Mouse (Mus musculus) C3H10T1/2 (cell line): ENCODE results near the gene Gm7247. TPM values are rescaled to one million over a fixed set of nuclear protein-coding genes. Genes with fewer than 3 reads are reported as not detected.

Experiments
- polyA plus RNA-seq, 2 experiments: library from polyadenylated mRNA; unstranded; fragments of >200 nt; fragmentation: generic; extraction: Trizol; gene quantifications; one replicate each; pipeline ENCODE4 v1.2.1; 2012; ENCODE audit warnings: missing spikeins in 2 of 2

Gene Gm7247
- polyA plus RNA-seq: not detected

DNA sequence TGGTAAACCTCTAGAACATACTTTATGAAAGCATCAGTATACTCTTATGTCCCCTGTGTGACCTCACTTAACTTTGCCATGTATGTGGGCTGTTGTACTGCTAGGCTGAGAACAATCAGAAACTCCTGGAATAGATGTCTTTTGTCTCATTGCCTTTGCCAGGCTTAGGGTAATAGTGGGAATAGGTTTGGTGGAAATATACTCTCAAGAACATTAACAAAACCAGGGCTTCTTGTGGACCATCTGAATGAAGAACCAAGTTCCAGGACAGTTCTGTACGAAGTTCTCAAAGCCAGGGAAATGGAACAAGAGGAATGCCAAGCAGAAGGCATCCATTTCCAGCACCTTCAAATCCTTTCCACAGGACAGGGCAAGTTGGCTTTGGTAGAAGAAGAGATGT lies at the start of gene Gm7247:
Gene Gm7247 (plus strand): TSS at position 301 of the 400 bp plus-strand sequence.

DNA sequence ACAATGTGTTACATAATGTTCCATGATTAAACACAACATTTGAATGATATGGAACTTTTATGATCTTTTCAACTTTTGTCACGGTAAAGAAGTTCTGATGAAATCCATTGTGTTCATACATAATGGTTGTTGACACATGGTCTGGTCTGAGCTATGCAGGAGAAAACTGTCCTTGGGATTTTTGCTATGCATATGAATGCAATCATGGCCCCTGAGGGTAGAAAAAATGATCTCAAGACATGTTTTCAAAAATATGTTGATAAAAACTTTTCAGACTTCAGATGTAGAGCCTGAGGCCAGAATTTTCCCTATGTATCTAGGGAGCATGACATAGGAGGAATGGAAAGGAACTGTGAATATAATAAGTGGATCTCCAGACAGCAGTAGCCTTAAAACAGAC lies 49.0 kb downstream of the Gm7247 start, which contains the start of gene Vmn2r88:
Gene Vmn2r88 (plus strand): TSS at position 301 of the 400 bp plus-strand sequence.

DNA sequence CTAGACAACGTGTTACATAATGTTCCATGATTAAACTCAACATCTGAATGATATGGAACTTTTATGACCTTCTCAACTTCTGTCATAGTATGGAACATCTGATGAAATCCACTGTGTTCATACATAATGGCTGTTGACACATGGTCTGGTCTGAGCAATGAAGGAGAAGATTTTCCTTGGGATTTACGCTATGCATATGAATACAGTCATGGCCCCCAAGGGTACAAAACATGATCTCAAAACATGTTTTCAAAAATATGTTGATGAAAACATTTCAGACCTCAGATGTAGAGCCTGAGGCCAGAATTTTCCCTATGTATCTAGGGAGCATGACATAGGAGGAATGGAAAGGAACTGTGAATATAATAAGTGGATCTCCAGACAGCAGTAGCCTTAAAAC lies 90.0 kb downstream of the Gm7247 start, which contains the start of gene Vmn2r89:
Gene Vmn2r89 (plus strand): TSS at position 301 of the 400 bp plus-strand sequence.

DNA sequence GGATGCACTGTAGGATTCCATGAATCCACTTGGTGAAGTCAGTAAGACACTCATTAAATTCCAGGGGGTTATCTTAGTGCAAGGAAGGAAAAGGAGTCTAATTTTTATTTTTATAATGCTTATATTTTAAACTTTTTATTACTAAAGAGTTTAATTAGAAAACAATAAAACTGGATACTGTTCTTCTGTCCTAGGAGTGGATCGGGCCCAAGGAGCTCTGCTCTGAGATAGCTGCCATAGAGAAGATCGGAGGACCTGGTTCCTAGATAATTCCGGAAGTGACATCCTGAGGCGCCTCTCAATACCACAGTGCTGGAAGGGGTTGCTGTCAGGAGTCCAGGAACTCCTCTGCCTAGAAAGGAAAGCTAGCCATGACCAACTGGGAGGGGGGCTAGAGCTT lies 190.9 kb downstream of the Gm7247 start, which contains the start of gene Gm5622:
Gene Gm5622 (plus strand): TSS at position 301 of the 400 bp plus-strand sequence.

DNA sequence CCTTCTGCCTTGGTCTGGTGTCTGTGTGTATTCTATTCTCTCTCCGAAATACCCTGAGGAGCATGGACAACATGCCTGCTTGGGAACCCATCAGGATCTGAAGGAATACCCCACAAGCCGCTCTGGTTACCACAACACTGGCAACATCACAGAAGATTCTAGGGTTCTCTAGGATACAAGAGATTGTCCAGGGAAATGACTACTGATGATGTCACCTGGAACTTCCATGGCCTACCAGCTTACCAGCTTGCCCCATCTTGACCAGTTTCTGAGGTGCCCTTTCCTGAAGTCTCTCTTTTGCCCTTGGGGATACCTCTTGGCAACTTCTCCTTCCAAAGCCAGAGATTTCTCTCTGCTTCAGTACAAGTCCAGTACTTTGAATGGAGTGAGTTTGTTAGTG lies 212.4 kb downstream of the Gm7247 start, which contains the start of gene Gm17175:
Gene Gm17175 (minus strand): TSS at position 101 of the 400 bp plus-strand sequence.

DNA sequence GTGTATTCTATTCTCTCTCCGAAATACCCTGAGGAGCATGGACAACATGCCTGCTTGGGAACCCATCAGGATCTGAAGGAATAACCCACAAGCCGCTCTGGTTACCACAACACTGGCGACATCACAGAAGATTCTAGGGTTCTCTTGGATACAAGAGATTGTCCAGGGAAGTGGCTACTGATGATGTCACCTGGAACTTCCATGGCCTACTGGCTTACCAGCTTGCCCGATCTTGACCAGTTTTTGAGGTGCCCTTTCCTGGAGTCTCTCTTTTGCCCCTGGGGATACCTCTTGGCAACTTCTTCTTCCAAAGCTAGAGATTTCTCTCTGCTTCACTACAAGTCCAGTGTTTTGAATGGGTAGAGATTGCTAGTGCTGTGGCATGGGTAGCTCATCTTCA lies 230.5 kb downstream of the Gm7247 start, which contains the start of gene Gm17174:
Gene Gm17174 (minus strand): TSS at position 101 of the 400 bp plus-strand sequence.

DNA sequence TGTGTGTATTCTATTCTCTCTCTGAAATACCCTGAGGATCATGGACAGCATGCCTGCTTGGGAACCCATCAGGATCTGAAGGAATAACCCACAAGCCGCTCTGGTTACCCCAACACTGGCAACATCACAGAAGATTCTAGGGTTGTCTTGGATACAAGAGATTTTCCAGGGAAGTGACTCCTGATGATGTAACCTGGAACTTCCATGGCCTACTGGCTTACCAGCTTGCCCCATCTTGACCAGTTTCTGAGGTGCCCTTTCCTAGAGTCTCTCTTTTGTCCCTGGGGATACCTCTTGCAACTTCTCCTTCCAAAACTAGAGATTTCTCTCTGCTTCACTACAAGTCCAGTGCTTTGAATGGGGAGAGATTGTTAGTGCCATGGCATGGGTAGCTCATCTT lies 249.7 kb downstream of the Gm7247 start, which contains the start of gene Gm17078:
Gene Gm17078 (minus strand): TSS at position 101 of the 400 bp plus-strand sequence.

Other genes starting within 250 kb of the Gm7247 start
- not detected for gene Eddm3b, start 247.3 kb upstream of the Gm7247 start, polyA plus RNA-seq
- under 1 TPM in 1 of 2 experiments, not detected in 1; 0.04 TPM for gene Rnase6, start 237.8 kb upstream of the Gm7247 start, polyA plus RNA-seq
- gene Rnase1, start 215.0 kb upstream of the Gm7247 start, polyA plus RNA-seq: under 1 TPM in 1 of 2 experiments, not detected in 1; 0.06 TPM
- gene Rnase2b, start 199.5 kb upstream of the Gm7247 start, polyA plus RNA-seq: not detected
- gene Ang2, start 162.6 kb upstream of the Gm7247 start, polyA plus RNA-seq: under 1 TPM; 0.44 to 0.73 TPM
- gene Ear14, start 158.4 kb upstream of the Gm7247 start, polyA plus RNA-seq: not detected
- gene Rnase2a, start 105.6 kb upstream of the Gm7247 start, polyA plus RNA-seq: not detected
- gene Vmn2r88, start 49.1 kb downstream of the Gm7247 start, polyA plus RNA-seq: not detected
- not detected for gene Vmn2r89, start 90.1 kb downstream of the Gm7247 start, polyA plus RNA-seq
- gene Gm5622, start 191.0 kb downstream of the Gm7247 start, polyA plus RNA-seq: not detected
- not detected for gene Gm17175, start 212.3 kb downstream of the Gm7247 start, polyA plus RNA-seq
- not detected for gene Gm17174, start 230.4 kb downstream of the Gm7247 start, polyA plus RNA-seq
- gene Gm17078, start 249.6 kb downstream of the Gm7247 start, polyA plus RNA-seq: not detected